Comparison of ENCODE assay signal across 21 mouse cellular contexts in genomic region chr19:44898646-44899045, GRCm38 (mm10). TPM values are rescaled to one million over a fixed set of nuclear protein-coding genes. Genes with fewer than 3 reads are reported as not detected.
DNase-seq lines count a peak whose midpoint lies in the region; ATAC-seq and TF ChIP-seq lines count a peak whose summit lies in the region.
"Had no signal": no experiment of that assay in that cellular context is flagged by ENCODE, and none has a peak within 500 bp of the region (broad histone marks: within the 10 kb centered on the region; RNA-seq: fewer than 3 reads in every experiment).

No protein-coding gene starts in this region.

- H3K9me3 ChIP-seq in heart, embryonic 13.5 days = no peaks in the 10 kb centered on the region
- H3K9me3 ChIP-seq in intestine, embryonic 15.5 days = no peaks in the 10 kb centered on the region
- H3K9me3 ChIP-seq: embryonic facial prominence, embryonic 13.5 days; forebrain, embryonic 12.5 days; hindbrain, embryonic 10.5 days had no signal

- peak overlapping the region; percentile 74 for H3K27ac ChIP-seq in heart, embryonic 13.5 days (replicated peaks)
- peak overlapping the region; percentile 61; the same call in 1 of the 2 replicates for H3K27ac ChIP-seq in testis, adult 2 months (ENCODE audit: control insufficient read depth, insufficient read depth, low read depth, low read length)
- H3K27ac ChIP-seq in intestine, embryonic 15.5 days = 0 out of 2 replicates have a peak overlapping the region, but pooled peaks have one; percentile 38
- H3K27ac ChIP-seq: embryonic facial prominence, embryonic 13.5 days; forebrain, embryonic 12.5 days had no signal

- WGBS in heart, embryonic 13.5 days = 29% methylated on average over 3 of the region's 3 CpGs
- WGBS in intestine, embryonic 15.5 days = 31% methylated on average over 3 of the region's 3 CpGs

- TF ChIP-seq CTCF in testis, adult 2 months (IDR thresholded peaks at IDR 0.05; ENCODE audit: control insufficient read depth, insufficient read depth, insufficient replicate concordance, low read depth, low read length) = no peak

- H3K4me1 ChIP-seq in heart, embryonic 13.5 days = peaks cover 45% of the 10 kb centered on the region
- peaks cover 9% of the 10 kb centered on the region for H3K4me1 ChIP-seq in testis, adult 2 months (ENCODE audit: control insufficient read depth, insufficient read depth, low read length)
- peaks cover 35% of the 10 kb centered on the region for H3K4me1 ChIP-seq in intestine, embryonic 15.5 days (replicated peaks)

- H3K27me3 ChIP-seq in heart, embryonic 13.5 days (replicated peaks) = peaks cover 26% of the 10 kb centered on the region
- H3K27me3 ChIP-seq in testis, adult 2 months (ENCODE audit: control insufficient read depth, insufficient read depth, low read length) = no peaks in the 10 kb centered on the region
- peaks cover 6% of the 10 kb centered on the region; the same call in 1 of the 2 replicates for H3K27me3 ChIP-seq in intestine, embryonic 15.5 days (replicated peaks)
- H3K27me3 ChIP-seq: Patski had no signal

- TF ChIP-seq POLR2A in testis, adult 2 months (IDR thresholded peaks at IDR 0.05; ENCODE audit: control insufficient read depth, low read depth, low read length) = no peak

- DNase-seq in heart, adult 9 months (ENCODE audit: low spot score in 2 of 2) = no peak
- no peak for DNase-seq in testis, postnatal 10 days (ENCODE audit: low spot score)
- DNase-seq in layer of hippocampus, postnatal 10 days (ENCODE audit: low spot score in 2 of 2) = no peak
- DNase-seq in urinary bladder, postnatal 25 days (ENCODE audit: low spot score) = no peak
- DNase-seq: adrenal gland, adult 2 months; adrenal gland, postnatal 25 days; cerebellum, adult 18-20 months; cerebellum, adult 9-11 months; cerebellum, postnatal 36 days; gastrocnemius, postnatal 10 days; kidney, adult 11 months had no signal

- no peak for ATAC-seq in heart, embryonic 13.5 days (ENCODE audit: extremely low read depth, insufficient number of reproducible peaks, low FRiP score, low TSS enrichment)
- no peak for ATAC-seq in intestine, embryonic 15.5 days
- ATAC-seq: activated CD4-positive, CD25-positive, alpha-beta regulatory T cell, adult 4 months; forebrain, embryonic 16.5 days; Patski had no signal

- H3K4me3 ChIP-seq in heart, embryonic 13.5 days = no peak overlapping the region
- no peak overlapping the region for H3K4me3 ChIP-seq in testis, adult 2 months (ENCODE audit: control insufficient read depth, low read depth, low read length)
- H3K4me3 ChIP-seq in intestine, embryonic 15.5 days (replicated peaks) = no peak overlapping the region
- H3K4me3 ChIP-seq: embryonic facial prominence, embryonic 13.5 days; forebrain, embryonic 12.5 days; hindbrain, embryonic 10.5 days had no signal

- H3K36me3 ChIP-seq in heart, embryonic 13.5 days = no peaks in the 10 kb centered on the region
- no peaks in the 10 kb centered on the region for H3K36me3 ChIP-seq in testis, adult 2 months (ENCODE audit: control insufficient read depth, insufficient read depth, low read length)
- no peaks in the 10 kb centered on the region for H3K36me3 ChIP-seq in intestine, embryonic 15.5 days
- H3K36me3 ChIP-seq: embryonic facial prominence, embryonic 13.5 days; forebrain, embryonic 12.5 days; hindbrain, embryonic 10.5 days had no signal

- H3K4me2 ChIP-seq in heart, embryonic 13.5 days = no peak overlapping the region
- H3K4me2 ChIP-seq in intestine, embryonic 15.5 days (replicated peaks) = no peak overlapping the region
- H3K4me2 ChIP-seq: embryonic facial prominence, embryonic 13.5 days; forebrain, embryonic 12.5 days; hindbrain, embryonic 14.5 days had no signal

- no peak overlapping the region for H3K9ac ChIP-seq in heart, embryonic 13.5 days
- H3K9ac ChIP-seq in intestine, embryonic 15.5 days = no peak overlapping the region
- H3K9ac ChIP-seq: embryonic facial prominence, embryonic 13.5 days; hindbrain, embryonic 14.5 days had no signal

RNA-seq across cellular contexts. Expression of gene Slf2, which starts 32.3 kb away (rescaled TPM):
- polyA plus RNA-seq in heart, embryonic 13.5 days (2015; fragmentation: Nextera tagmentation; extraction: Ambion mirVana) = 27.2 and 29.7 TPM in 2 replicates
- 21.5 and 23.4 TPM in 2 replicates for polyA plus RNA-seq in testis, adult 2 months (2012; rRNA removed)
- polyA plus RNA-seq in intestine, embryonic 15.5 days (2015; fragmentation: Nextera tagmentation; extraction: Ambion mirVana) = 31.9 and 33.9 TPM in 2 replicates
- 10 to 100 TPM; 32.4 to 35.3 TPM for total RNA-seq in layer of hippocampus, postnatal 10 days (2021)
